Mouse (Mus musculus): ENCODE results near the gene Inf2.

Gene Inf2

GRCm38 (mm10) chr12:112570160-112570559 lies 18.4 kb upstream of the Inf2 start:
- no peak for DNase-seq (ENCODE audit: low read depth)

GRCm38 (mm10) chr12:112571064-112571463 lies 17.5 kb upstream of the Inf2 start:
- no peak for DNase-seq (ENCODE audit: low read depth)

GRCm38 (mm10) chr12:112575274-112575986 lies 13.2 kb upstream of the Inf2 start:
- no peak for DNase-seq (ENCODE audit: low read depth)

GRCm38 (mm10) chr12:112576341-112576740 lies 12.2 kb upstream of the Inf2 start:
- no peak for DNase-seq (ENCODE audit: low read depth)

- DNase-seq (ENCODE audit: low read depth), result no peak
These were observed 11.8 kb upstream of the Inf2 start for GRCm38 (mm10) chr12:112576749-112577148.

- DNase-seq (ENCODE audit: low read depth), result peak; percentile 91
These were observed 10.1 kb upstream of the Inf2 start for GRCm38 (mm10) chr12:112578296-112579090.

GRCm38 (mm10) chr12:112579430-112579829 lies 9.2 kb upstream of the Inf2 start:
- DNase-seq (ENCODE audit: low read depth), result no peak

GRCm38 (mm10) chr12:112579926-112580325 lies 8.7 kb upstream of the Inf2 start:
- no peak for DNase-seq (ENCODE audit: low read depth)

GRCm38 (mm10) chr12:112581113-112581512 lies 7.5 kb upstream of the Inf2 start:
- DNase-seq (ENCODE audit: low read depth), result no peak

- no peak for DNase-seq (ENCODE audit: low read depth)
These were observed 3.6 kb upstream of the Inf2 start for GRCm38 (mm10) chr12:112584954-112585353.

- no peak for DNase-seq (ENCODE audit: low read depth)
These were observed 2.6 kb upstream of the Inf2 start for GRCm38 (mm10) chr12:112585924-112586538.

GRCm38 (mm10) chr12:112587125-112588124 lies 1.2 kb upstream of the Inf2 start:
- no peak for DNase-seq (ENCODE audit: low read depth)

GRCm38 (mm10) chr12:112589491-112590191 lies 1.1 kb downstream of the Inf2 start:
- DNase-seq (ENCODE audit: low read depth), result no peak

- no peak for DNase-seq (ENCODE audit: low read depth)
These were observed 2.1 kb downstream of the Inf2 start for GRCm38 (mm10) chr12:112590566-112591239.

- DNase-seq (ENCODE audit: low read depth), result no peak
These were observed 2.7 kb downstream of the Inf2 start for GRCm38 (mm10) chr12:112591240-112591639.

GRCm38 (mm10) chr12:112591730-112592129 lies 3.1 kb downstream of the Inf2 start:
- no peak for DNase-seq (ENCODE audit: low read depth)

- DNase-seq (ENCODE audit: low read depth), result no peak
These were observed 4.6 kb downstream of the Inf2 start for GRCm38 (mm10) chr12:112592985-112593734.

GRCm38 (mm10) chr12:112593951-112594915 lies 5.6 kb downstream of the Inf2 start:
- no peak for DNase-seq (ENCODE audit: low read depth)

GRCm38 (mm10) chr12:112594989-112595388 lies 6.4 kb downstream of the Inf2 start:
- no peak for DNase-seq (ENCODE audit: low read depth)
